Mouse (Mus musculus) hindlimb bud, embryonic 11.5 days (tissue): Measurements from ENCODE around the gene Nipal3.

Experiments
- DNase-seq: peaks from one replicate; pipeline ENCODE4 v3.0.0-alpha.2; 2012; ENCODE audit warnings: low read depth, low spot score; ENCODE audit errors: extremely low spot score

Nipal3 gene

GRCm38 (mm10) chr4:135437924-135438323 lies 56.9 kb downstream of the Nipal3 start:
- no peak for DNase-seq

GRCm38 (mm10) chr4:135436291-135436690 lies 58.5 kb downstream of the Nipal3 start:
- no peak for DNase-seq

GRCm38 (mm10) chr4:135434395-135434789 lies 60.4 kb downstream of the Nipal3 start:
- no peak for DNase-seq

- DNase-seq, result no peak
Measured at GRCm38 (mm10) chr4:135433443-135434394, 61.1 kb downstream of the Nipal3 start, which contains the start of gene Rcan3. TSS of gene Rcan3 (minus strand) at chr4:135433853.

- no peak for DNase-seq
Measured at GRCm38 (mm10) chr4:135433086-135433442, 61.8 kb downstream of the Nipal3 start.

- DNase-seq, result no peak
Measured at GRCm38 (mm10) chr4:135429990-135430760, 64.7 kb downstream of the Nipal3 start.

- DNase-seq, result no peak
Measured at GRCm38 (mm10) chr4:135429383-135429782, 65.5 kb downstream of the Nipal3 start.

GRCm38 (mm10) chr4:135426587-135426986 lies 68.3 kb downstream of the Nipal3 start:
- DNase-seq, result no peak

GRCm38 (mm10) chr4:135425625-135426024 lies 69.2 kb downstream of the Nipal3 start:
- no peak for DNase-seq

GRCm38 (mm10) chr4:135420961-135421360 lies 73.9 kb downstream of the Nipal3 start:
- DNase-seq, result no peak

GRCm38 (mm10) chr4:135420416-135420815 lies 74.4 kb downstream of the Nipal3 start:
- DNase-seq, result no peak

GRCm38 (mm10) chr4:135419996-135420395 lies 74.8 kb downstream of the Nipal3 start:
- DNase-seq, result no peak

GRCm38 (mm10) chr4:135416367-135416766 lies 78.5 kb downstream of the Nipal3 start:
- no peak for DNase-seq

GRCm38 (mm10) chr4:135413491-135413890 lies 81.3 kb downstream of the Nipal3 start:
- no peak for DNase-seq

GRCm38 (mm10) chr4:135411633-135412032 lies 83.2 kb downstream of the Nipal3 start:
- DNase-seq, result no peak

- DNase-seq, result no peak
Measured at GRCm38 (mm10) chr4:135406180-135406579, 88.7 kb downstream of the Nipal3 start.

- no peak for DNase-seq
Measured at GRCm38 (mm10) chr4:135404916-135405315, 89.9 kb downstream of the Nipal3 start.

- DNase-seq, result no peak
Measured at GRCm38 (mm10) chr4:135404048-135404447, 90.8 kb downstream of the Nipal3 start.

GRCm38 (mm10) chr4:135401881-135402280 lies 93.0 kb downstream of the Nipal3 start:
- no peak for DNase-seq

GRCm38 (mm10) chr4:135397991-135398390 lies 96.8 kb downstream of the Nipal3 start, which contains the start of gene Ncmap:
TSS of gene Ncmap (minus strand) at chr4:135398227.
- no peak for DNase-seq

- DNase-seq, result no peak
Measured at GRCm38 (mm10) chr4:135397551-135397950, 97.3 kb downstream of the Nipal3 start.

GRCm38 (mm10) chr4:135396303-135396702 lies 98.5 kb downstream of the Nipal3 start:
- no peak for DNase-seq
